Mouse (Mus musculus): ENCODE data around the gene Fbxw27.
"Not testable (repeated sequence)": the region's sequence is repeated elsewhere in the genome, so short reads cannot be mapped to it uniquely, and the experiment has no call there.

Gene Fbxw27

GRCm38 (mm10) chr9:109790570-109790969 lies at the start of gene Fbxw27:
Gene Fbxw27, minus strand, starts transcription at chr9:109790670.
- not testable (repeated sequence) for DNase-seq

- no peak for DNase-seq
These were observed 42.6 kb upstream of the Fbxw27 start for GRCm38 (mm10) chr9:109833088-109833412.

- DNase-seq, result peak; percentile 90
These were observed 42.1 kb upstream of the Fbxw27 start, which contains the start of gene Nme6 for GRCm38 (mm10) chr9:109832391-109833087. Gene Nme6, plus strand, starts transcription at chr9:109832749.

- no peak for DNase-seq
These were observed 35.7 kb upstream of the Fbxw27 start for GRCm38 (mm10) chr9:109826181-109826580.

- DNase-seq, result no peak
These were observed 35.3 kb upstream of the Fbxw27 start for GRCm38 (mm10) chr9:109825739-109826138.

GRCm38 (mm10) chr9:109816341-109816740 lies 25.9 kb upstream of the Fbxw27 start:
- DNase-seq, result no peak

GRCm38 (mm10) chr9:109813424-109813823 lies 23.0 kb upstream of the Fbxw27 start:
- DNase-seq, result no peak

DNA sequence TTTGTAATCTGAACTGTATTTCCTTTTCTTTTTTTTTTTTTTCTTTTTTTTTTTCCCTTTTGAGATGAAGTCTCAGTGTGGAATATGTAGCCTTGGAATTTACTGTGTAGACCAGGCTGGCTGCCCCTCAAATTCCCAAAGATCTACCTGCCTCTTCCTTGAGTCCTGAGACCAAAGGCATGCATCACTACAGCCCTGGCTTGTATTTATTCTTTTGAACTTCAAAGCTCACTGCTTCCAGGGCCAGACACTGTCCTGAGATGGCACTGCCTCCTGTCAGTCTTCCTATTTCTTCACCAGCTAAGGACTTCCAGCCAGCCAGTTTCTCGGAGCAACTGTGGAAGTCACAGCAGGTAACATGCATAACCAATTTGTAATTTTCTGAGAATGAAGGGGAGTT lies 21.5 kb upstream of the Fbxw27 start, which contains the start of gene Spink8:
Gene Spink8, plus strand, starts transcription at position 301 of the 400 bp plus-strand sequence.
- DNase-seq, result no peak

DNA sequence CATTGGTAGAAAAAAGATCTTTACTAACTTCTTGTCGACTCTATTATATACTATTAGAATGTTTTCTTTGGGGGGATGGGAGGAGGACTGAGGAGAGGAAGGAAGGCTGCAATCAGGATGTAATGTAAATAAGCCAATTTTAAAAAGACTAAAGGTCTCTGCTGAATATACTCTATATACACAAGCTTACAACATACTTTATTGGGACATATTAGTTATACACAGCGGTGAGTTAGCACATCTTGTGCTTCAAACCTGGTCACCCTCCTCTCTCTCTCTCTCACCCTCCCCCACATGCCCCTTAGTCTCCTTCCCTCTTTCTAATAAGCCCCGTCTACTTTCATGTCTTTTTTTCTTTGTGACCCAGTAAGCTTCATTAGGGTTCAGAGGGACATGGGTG lies 17.4 kb upstream of the Fbxw27 start:
- no peak for DNase-seq

- no peak for DNase-seq
These were observed 16.3 kb upstream of the Fbxw27 start for GRCm38 (mm10) chr9:109806695-109807293.

- no peak for DNase-seq
These were observed 15.8 kb upstream of the Fbxw27 start for GRCm38 (mm10) chr9:109806260-109806659.

DNA sequence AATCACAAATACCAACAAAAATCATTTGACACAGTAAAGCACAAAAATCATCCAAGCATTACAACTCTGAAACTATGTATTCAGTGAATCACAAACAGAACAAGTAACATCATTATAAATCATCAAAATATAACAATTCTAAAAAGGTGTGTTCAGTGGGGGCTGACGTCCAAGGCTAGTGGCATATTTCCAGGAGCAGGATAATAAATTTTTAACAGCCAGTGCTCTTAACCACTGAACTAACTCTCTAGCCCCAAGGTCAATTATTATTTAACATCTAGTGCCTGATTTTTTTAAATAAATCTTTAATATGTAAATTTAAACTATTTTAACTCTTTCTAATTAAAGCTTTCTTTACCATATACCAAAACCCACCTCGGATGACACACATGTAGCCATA lies 15.1 kb upstream of the Fbxw27 start:
- not testable (repeated sequence) for DNase-seq

DNA sequence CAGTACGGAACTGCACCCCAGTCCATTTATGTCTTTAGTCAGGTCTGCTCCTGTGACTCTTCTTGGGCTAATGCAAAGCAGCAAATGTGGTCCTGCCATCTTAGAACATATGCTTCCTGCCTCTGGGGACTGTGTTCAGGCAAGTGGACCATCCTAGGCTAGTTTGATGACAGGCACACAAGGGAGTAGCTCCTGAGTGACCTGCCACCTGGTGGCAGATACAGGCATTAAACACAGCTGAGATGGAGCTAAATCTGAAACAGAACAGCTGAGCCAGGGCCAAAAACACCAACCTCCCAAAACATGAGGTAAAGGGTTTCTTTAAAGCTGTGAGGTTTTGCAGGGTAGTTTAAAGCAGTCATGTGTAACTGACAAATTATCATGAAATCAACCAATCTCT lies 7.6 kb upstream of the Fbxw27 start:
- DNase-seq, result peak; percentile 13

DNA sequence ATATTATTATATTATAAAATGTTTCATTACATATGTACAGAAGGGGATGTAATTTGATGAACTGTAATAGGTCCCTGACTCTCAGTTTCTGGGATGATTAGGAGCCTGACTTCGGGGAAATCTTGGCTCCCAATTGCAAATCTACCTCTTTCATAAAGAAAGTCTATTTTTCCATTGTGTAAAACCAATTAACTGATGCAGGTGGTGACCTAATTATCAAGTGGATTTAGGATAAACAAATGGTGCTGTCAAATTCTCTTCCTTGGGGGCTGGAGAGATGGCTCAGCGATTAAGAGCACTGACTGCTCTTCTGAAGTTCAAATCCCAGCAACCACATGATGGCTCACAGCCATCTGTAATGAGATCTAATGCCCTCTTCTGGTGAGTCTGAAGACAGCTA lies 5.3 kb upstream of the Fbxw27 start:
- no peak for DNase-seq

- no peak for DNase-seq
These were observed 4.8 kb upstream of the Fbxw27 start for GRCm38 (mm10) chr9:109795221-109795620.

DNA sequence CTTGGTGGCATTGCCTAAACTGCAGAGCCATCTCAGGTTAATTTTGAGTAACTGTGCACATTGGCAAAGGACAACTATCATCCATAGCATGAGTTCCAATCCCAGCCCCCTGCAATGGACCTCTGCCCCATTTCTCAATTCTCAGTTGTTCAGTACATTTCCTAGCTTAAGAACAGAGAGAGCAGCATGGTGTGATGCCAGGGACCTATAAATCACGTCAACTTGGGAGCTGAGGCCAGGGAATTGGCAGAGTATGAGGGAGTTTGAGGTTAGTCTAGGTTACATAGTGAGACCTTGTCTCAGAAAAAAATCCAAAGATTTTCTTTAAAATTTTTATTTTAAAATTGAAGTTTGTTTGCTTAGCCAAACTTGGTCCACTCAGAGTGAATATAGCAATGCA lies 23.6 kb downstream of the Fbxw27 start:
- not testable (repeated sequence) for DNase-seq

DNA sequence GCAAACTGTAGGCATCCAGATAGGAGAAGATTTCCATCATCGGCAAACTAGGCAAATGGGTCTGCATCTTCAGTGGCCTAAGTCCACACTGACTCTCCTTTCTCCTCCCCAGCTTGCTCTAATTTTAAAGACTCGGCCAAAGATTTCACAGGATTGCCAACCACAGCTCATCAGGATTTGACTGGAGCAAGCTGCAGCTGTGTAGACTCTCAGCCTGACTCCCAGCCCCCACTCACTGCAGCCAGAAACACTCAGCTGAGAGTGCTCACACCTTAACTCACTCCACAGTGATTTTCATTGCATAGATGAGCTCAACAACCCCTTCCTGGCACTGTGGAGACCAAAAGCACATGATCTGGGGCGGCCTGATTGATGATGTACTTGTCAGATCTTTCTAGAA lies 44.5 kb downstream of the Fbxw27 start, which contains the start of gene Fbxw26:
Gene Fbxw26, minus strand, starts transcription at position 101 of the 400 bp plus-strand sequence.
- DNase-seq, result not testable (repeated sequence)

Measured in kidney, adult 18-20 months (tissue).